Mouse (Mus musculus) liver, embryonic 15.5 days (tissue): ENCODE measurements at regions not wholly inside any gene's neighbourhood (a gene's known extent, or its start where the extent isn't known, plus 50 kb on each side); places are given as distances from the start of the nearest gene placed in this dataset.
A peak's percentile ranks its signal among the peaks of the same experiment; 100 is the strongest.

Experiments used
- ATAC-seq: fragments of 200-750 bp; cut with Nextera tagmentation; 2 replicates; pipeline ENCODE4 v1.8.0; 2017; ENCODE audit warnings: moderate number of reproducible peaks, mild to moderate bottlenecking, moderate library complexity; ENCODE audit not compliant: insufficient read depth
- H3K27ac ChIP-seq: fragments of 300-500 bp; sonication (generic); replicated peaks from 2 replicates; pipeline ENCODE4 v1.5.1; 2015; ENCODE audit warnings: mild to moderate bottlenecking, inconsistent platforms
- H3K27me3 ChIP-seq: fragments of 300-500 bp; sonication (generic); 2 replicates; pipeline ENCODE4 v1.6.1; 2015; ENCODE audit warnings: mild to moderate bottlenecking, inconsistent platforms
- H3K36me3 ChIP-seq: fragments of 300-500 bp; sonication (generic); replicated peaks from 2 replicates; pipeline ENCODE4 v1.6.1; 2015; ENCODE audit warnings: moderate library complexity, mild to moderate bottlenecking, inconsistent platforms
- H3K4me1 ChIP-seq: fragments of 300-500 bp; sonication (generic); replicated peaks from 2 replicates; pipeline ENCODE4 v1.6.1; 2015; ENCODE audit warnings: inconsistent platforms
- H3K4me2 ChIP-seq: fragments of 300-500 bp; sonication (generic); 2 replicates; pipeline ENCODE4 v1.6.1; 2015; ENCODE audit warnings: moderate library complexity, mild to moderate bottlenecking, inconsistent platforms
- H3K4me3 ChIP-seq: fragments of 300-500 bp; sonication (generic); replicated peaks from 2 replicates; pipeline ENCODE4 v1.5.1; 2015; ENCODE audit warnings: mild to moderate bottlenecking, inconsistent platforms
- H3K9ac ChIP-seq: fragments of 300-500 bp; sonication (generic); 2 replicates; pipeline ENCODE4 v1.6.1; 2015; ENCODE audit warnings: moderate library complexity, mild to moderate bottlenecking, inconsistent platforms
- H3K9me3 ChIP-seq: fragments of 300-500 bp; sonication (generic); replicated peaks from 2 replicates; pipeline ENCODE4 v1.6.1; 2016; ENCODE audit warnings: inconsistent platforms
- WGBS: fragments of 180-500 bp; shearing (Covaris S2); methylation state at CpG from one replicate; pipeline ENCODE4 v1.1.7; 2015; ENCODE audit warnings: mixed read lengths; ENCODE audit not compliant: insufficient replicate concordance; 5-methylcytosine and 5-hydroxymethylcytosine counted together

GRCm38 (mm10) chr8:116837991-116838390, 83.3 kb downstream of the Cmc2 start:
- Histone ChIP-seq H3K9me3 (no peaks in the 10 kb centered on the region), H3K4me3 (no peak overlapping the region), H3K4me2 (no peak overlapping the region), H3K27ac (no peak overlapping the region), H3K9ac (no peak overlapping the region), H3K36me3 (no peaks in the 10 kb centered on the region), H3K27me3 (no peaks in the 10 kb centered on the region), H3K4me1 (no peaks in the 10 kb centered on the region)
- WGBS = 75% methylated on average over 2 of the region's 2 CpGs
- no peak for ATAC-seq

- no peaks in the 10 kb centered on the region for H3K27me3 ChIP-seq
- ATAC-seq = no peak
- H3K4me1 ChIP-seq = no peaks in the 10 kb centered on the region
- H3K4me3 ChIP-seq = no peak overlapping the region
- WGBS = 62% methylated on average over 2 of the region's 2 CpGs
- H3K9ac ChIP-seq = no peak overlapping the region
- no peak overlapping the region for H3K27ac ChIP-seq
- H3K36me3 ChIP-seq = no peaks in the 10 kb centered on the region
- H3K4me2 ChIP-seq = no peak overlapping the region
- H3K9me3 ChIP-seq = no peaks in the 10 kb centered on the region
These were observed 89.1 kb downstream of the Cmc2 start for GRCm38 (mm10) chr8:116832181-116832580.

- Histone ChIP-seq H3K9me3 (no peaks in the 10 kb centered on the region), H3K4me1 (no peaks in the 10 kb centered on the region), H3K36me3 (no peaks in the 10 kb centered on the region), H3K4me3 (no peak overlapping the region), H3K4me2 (no peak overlapping the region), H3K9ac (no peak overlapping the region), H3K27me3 (no peaks in the 10 kb centered on the region), H3K27ac (no peak overlapping the region)
- 66% methylated on average over 3 of the region's 3 CpGs for WGBS
- no peak for ATAC-seq
These were observed 91.6 kb downstream of the Cmc2 start for GRCm38 (mm10) chr8:116829631-116830030.

GRCm38 (mm10) chr8:116828220-116828619, 93.0 kb downstream of the Cmc2 start:
- no peak overlapping the region for H3K4me3 ChIP-seq
- H3K27me3 ChIP-seq = no peaks in the 10 kb centered on the region
- no peak overlapping the region for H3K27ac ChIP-seq
- no peaks in the 10 kb centered on the region for H3K4me1 ChIP-seq
- H3K9ac ChIP-seq = no peak overlapping the region
- WGBS = 57% methylated on average over 8 of the region's 8 CpGs
- no peaks in the 10 kb centered on the region for H3K9me3 ChIP-seq
- H3K36me3 ChIP-seq = no peaks in the 10 kb centered on the region
- H3K4me2 ChIP-seq = no peak overlapping the region
- ATAC-seq = no peak

GRCm38 (mm10) chr8:116827141-116827540, 94.1 kb downstream of the Cmc2 start:
- no peak overlapping the region for H3K4me3 ChIP-seq
- 92% methylated on average over 13 of the region's 13 CpGs for WGBS

GRCm38 (mm10) chr8:116814118-116814851, 81.5 kb upstream of the Cdyl2 start:
- H3K27ac ChIP-seq = no peak overlapping the region
- WGBS = 29% methylated on average over 10 of the region's 10 CpGs
- H3K9ac ChIP-seq = no peak overlapping the region
- ATAC-seq = no peak
- H3K36me3 ChIP-seq = no peaks in the 10 kb centered on the region
- H3K9me3 ChIP-seq = no peaks in the 10 kb centered on the region
- H3K4me1 ChIP-seq = no peaks in the 10 kb centered on the region
- H3K4me2 ChIP-seq = no peak overlapping the region
- no peaks in the 10 kb centered on the region for H3K27me3 ChIP-seq
- H3K4me3 ChIP-seq = no peak overlapping the region

More at GRCm38 (mm10) chr8:116827141-116827540, 94.1 kb downstream of the Cmc2 start:
- Histone ChIP-seq H3K27ac (no peak overlapping the region), H3K4me2 (no peak overlapping the region), H3K9me3 (no peaks in the 10 kb centered on the region), H3K36me3 (no peaks in the 10 kb centered on the region), H3K4me1 (no peaks in the 10 kb centered on the region), H3K9ac (no peak overlapping the region), H3K27me3 (no peaks in the 10 kb centered on the region)
- no peak for ATAC-seq

- Histone ChIP-seq H3K9ac (no peak overlapping the region), H3K9me3 (peaks cover 7% of the 10 kb centered on the region), H3K4me2 (no peak overlapping the region), H3K4me3 (no peak overlapping the region), H3K27me3 (no peaks in the 10 kb centered on the region), H3K36me3 (no peaks in the 10 kb centered on the region), H3K27ac (no peak overlapping the region), H3K4me1 (no peaks in the 10 kb centered on the region)
- WGBS = 88% methylated on average over 32 of the region's 32 CpGs
- no peak for ATAC-seq
These were observed 68.5 kb upstream of the Cdyl2 start for GRCm38 (mm10) chr8:116801313-116801712.

- no peaks in the 10 kb centered on the region for H3K4me1 ChIP-seq
- no peaks in the 10 kb centered on the region for H3K27me3 ChIP-seq
- no peak overlapping the region for H3K9ac ChIP-seq
- no peak overlapping the region for H3K4me3 ChIP-seq
- ATAC-seq = no peak
- no peak overlapping the region for H3K27ac ChIP-seq
- no peak overlapping the region for H3K4me2 ChIP-seq
- H3K9me3 ChIP-seq = peaks cover 7% of the 10 kb centered on the region
- WGBS = 70% methylated on average over 14 of the region's 14 CpGs
- H3K36me3 ChIP-seq = no peaks in the 10 kb centered on the region
These were observed 67.8 kb upstream of the Cdyl2 start for GRCm38 (mm10) chr8:116800636-116801035.

- Histone ChIP-seq H3K4me3 (no peak overlapping the region), H3K36me3 (no peaks in the 10 kb centered on the region), H3K4me2 (no peak overlapping the region), H3K27me3 (no peaks in the 10 kb centered on the region), H3K9ac (no peak overlapping the region), H3K4me1 (no peaks in the 10 kb centered on the region), H3K27ac (no peak overlapping the region), H3K9me3 (peaks cover 7% of the 10 kb centered on the region; the same call in 1 of the 2 replicates)
- ATAC-seq = no peak
- WGBS = 62% methylated on average over 4 of the region's 4 CpGs
These were observed 66.2 kb upstream of the Cdyl2 start for GRCm38 (mm10) chr8:116798981-116799380.

GRCm38 (mm10) chr8:116795713-116796112, 62.9 kb upstream of the Cdyl2 start:
- Histone ChIP-seq H3K4me3 (no peak overlapping the region), H3K4me1 (no peaks in the 10 kb centered on the region), H3K27me3 (no peaks in the 10 kb centered on the region), H3K4me2 (no peak overlapping the region), H3K27ac (no peak overlapping the region), H3K9me3 (no peaks in the 10 kb centered on the region), H3K36me3 (no peaks in the 10 kb centered on the region), H3K9ac (no peak overlapping the region)
- 53% methylated on average over 6 of the region's 6 CpGs for WGBS
- ATAC-seq = no peak

- peak; percentile 40 for ATAC-seq
- Histone ChIP-seq H3K4me1 (no peaks in the 10 kb centered on the region), H3K9me3 (no peaks in the 10 kb centered on the region), H3K27me3 (no peaks in the 10 kb centered on the region), H3K36me3 (no peaks in the 10 kb centered on the region), H3K4me3 (no peak overlapping the region), H3K4me2 (no peak overlapping the region), H3K9ac (no peak overlapping the region), H3K27ac (no peak overlapping the region)
- 58% methylated on average over 1 of the region's 1 CpGs for WGBS
These were observed 60.3 kb upstream of the Cdyl2 start for GRCm38 (mm10) chr8:116793107-116793506.

- no peaks in the 10 kb centered on the region for H3K27me3 ChIP-seq
- H3K9ac ChIP-seq = no peak overlapping the region
- H3K9me3 ChIP-seq = no peaks in the 10 kb centered on the region
- no peaks in the 10 kb centered on the region for H3K36me3 ChIP-seq
- no peak overlapping the region for H3K4me3 ChIP-seq
- H3K4me1 ChIP-seq = no peaks in the 10 kb centered on the region
- 67% methylated on average over 16 of the region's 16 CpGs for WGBS
- ATAC-seq = no peak
- no peak overlapping the region for H3K27ac ChIP-seq
- no peak overlapping the region for H3K4me2 ChIP-seq
These were observed 57.5 kb upstream of the Cdyl2 start for GRCm38 (mm10) chr8:116790294-116790693.
